Mouse (Mus musculus): ENCODE measurements around the gene Olfr713.

DNA sequence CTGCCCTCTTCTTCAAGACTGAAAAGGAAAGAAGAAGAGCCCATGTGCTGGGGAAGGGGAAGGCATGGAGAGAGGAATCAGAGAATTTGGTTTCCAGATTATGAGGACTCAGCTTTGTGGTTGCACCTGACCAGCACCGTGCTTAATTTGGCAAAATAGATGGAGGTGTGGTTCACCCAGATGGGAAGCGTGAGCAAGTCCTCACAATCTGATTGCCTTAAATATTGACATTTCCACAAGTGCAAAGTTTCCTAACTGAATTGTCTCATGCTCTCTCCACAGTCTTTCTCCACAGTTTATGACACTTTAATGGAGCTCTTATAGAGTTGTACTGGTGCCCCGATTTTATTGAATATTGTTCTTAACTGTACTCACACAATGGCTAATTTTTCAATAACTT, 12.2 kb downstream of the Olfr713 start:
- TF ChIP-seq POLR2A (IDR thresholded peaks at IDR 0.05; ENCODE audit: extremely low read depth, insufficient read depth, low read length) (no peak), CTCF (IDR thresholded peaks at IDR 0.05; ENCODE audit: low read depth, low read length) (no peak)
